Mouse (Mus musculus): ENCODE data around the gene 1700020A23Rik.

The 1700020A23Rik gene

DNA sequence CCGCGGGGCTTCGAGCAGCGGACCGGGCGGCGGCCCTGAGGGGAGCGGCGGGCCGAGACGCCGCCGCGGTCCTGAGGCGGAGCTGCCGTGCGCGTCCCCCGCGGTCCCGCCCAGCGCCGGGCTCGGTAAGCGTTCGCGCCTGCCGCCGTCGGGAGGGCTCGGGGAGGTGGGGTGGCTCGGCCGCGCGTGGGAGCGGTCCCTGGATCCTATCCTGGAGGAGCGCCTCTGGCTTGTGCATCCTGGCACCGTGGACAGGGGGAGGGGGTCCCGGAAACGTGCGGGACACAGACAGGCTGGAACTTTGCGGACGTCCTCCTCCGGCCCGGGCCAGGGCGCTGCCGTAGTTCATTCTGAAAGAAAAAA lies 45.4 kb downstream of the 1700020A23Rik start:
- DNase-seq (ENCODE audit: low read depth, low spot score) = peak; percentile 52

DNA sequence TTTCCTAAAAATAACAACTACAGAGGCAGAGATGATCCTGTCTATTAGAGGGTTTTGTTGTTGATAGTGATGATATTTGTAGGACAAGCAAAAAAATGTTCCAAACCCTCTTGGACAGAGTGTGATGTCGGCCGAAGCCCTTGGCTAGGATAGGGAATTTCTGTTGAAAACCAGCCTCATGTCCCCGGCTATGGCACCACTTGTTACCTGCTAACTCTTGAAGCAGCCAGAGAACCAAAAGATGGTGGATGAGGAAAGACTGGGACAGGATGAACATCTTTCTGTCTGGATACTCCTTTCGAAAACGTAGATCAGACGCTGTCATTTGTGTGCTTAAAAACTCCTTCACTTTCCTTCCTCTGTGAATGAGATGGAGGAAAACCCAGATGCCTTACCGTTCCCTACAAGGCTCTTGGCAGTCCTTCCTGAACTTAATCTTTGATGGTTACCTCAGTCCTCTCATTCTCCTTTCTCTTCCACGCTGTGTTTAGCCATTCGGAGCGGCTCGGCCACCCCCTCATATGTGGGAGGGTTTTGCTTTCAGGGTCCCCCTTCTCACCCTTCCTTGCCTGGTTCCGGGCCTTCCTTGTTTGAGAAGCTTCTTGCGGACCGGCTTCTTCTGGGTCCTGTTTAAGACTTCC lies 46.1 kb downstream of the 1700020A23Rik start:
- peak; percentile 43 for DNase-seq (ENCODE audit: low read depth, low spot score)

- DNase-seq (ENCODE audit: low read depth, low spot score) = no peak
Observed at GRCm38 (mm10) chr2:130451727-130452090, 46.6 kb downstream of the 1700020A23Rik start.

GRCm38 (mm10) chr2:130452266-130452665 lies 47.2 kb downstream of the 1700020A23Rik start:
- no peak for DNase-seq (ENCODE audit: low read depth, low spot score)

GRCm38 (mm10) chr2:130453421-130453820 lies 48.4 kb downstream of the 1700020A23Rik start:
- DNase-seq (ENCODE audit: low read depth, low spot score) = no peak

GRCm38 (mm10) chr2:130454748-130455370 lies 49.8 kb downstream of the 1700020A23Rik start:
- DNase-seq (ENCODE audit: low read depth, low spot score) = peak; percentile 46
